Mouse (Mus musculus) c-Kit-negative CD71-positive TER-119-positive erythroid progenitor cells, embryonic 14.5 days (primary cell): ENCODE measurements at regions not wholly inside any gene's neighbourhood (a gene's known extent, or its start where the extent isn't known, plus 50 kb on each side); places are given as distances from the start of the nearest gene placed in this dataset.
A peak's percentile ranks its signal among the peaks of the same experiment; 100 is the strongest.
"Not testable (repeated sequence)": the region's sequence is repeated elsewhere in the genome, so short reads cannot be mapped to it uniquely, and the experiment has no call there.

Experiments used
- DNase-seq: peaks from one replicate; pipeline ENCODE4 v3.0.0-alpha.2; 2013; ENCODE audit warnings: low read depth, low spot score

- DNase-seq, result no peak
These were observed 64.5 kb upstream of the Nap1l2 start for GRCm38 (mm10) chrX:103250961-103251360.

DNA sequence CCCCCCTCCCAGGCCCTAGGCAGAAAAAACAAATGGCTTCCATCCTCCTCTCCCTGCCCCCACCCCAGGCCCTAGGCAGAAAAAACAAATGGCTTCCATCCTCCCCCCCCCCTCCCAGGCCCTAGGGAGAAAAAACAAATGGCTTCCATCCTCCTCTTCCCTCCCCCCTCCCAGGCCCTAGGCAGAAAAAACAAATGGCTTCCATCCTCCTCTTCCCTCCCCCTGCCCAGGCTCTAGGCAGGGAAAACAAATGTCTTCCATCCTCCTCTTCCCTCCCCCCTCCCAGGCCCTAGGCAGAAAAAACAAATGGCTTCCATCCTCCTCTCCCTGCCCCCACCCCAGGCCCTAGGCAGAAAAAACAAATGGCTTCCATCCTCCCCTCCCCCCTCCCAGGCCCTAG, 65.0 kb upstream of the Nap1l2 start:
- not testable (repeated sequence) for DNase-seq

GRCm38 (mm10) chrX:103252056-103252850, 65.8 kb upstream of the Nap1l2 start:
- DNase-seq, result not testable (repeated sequence)

DNA sequence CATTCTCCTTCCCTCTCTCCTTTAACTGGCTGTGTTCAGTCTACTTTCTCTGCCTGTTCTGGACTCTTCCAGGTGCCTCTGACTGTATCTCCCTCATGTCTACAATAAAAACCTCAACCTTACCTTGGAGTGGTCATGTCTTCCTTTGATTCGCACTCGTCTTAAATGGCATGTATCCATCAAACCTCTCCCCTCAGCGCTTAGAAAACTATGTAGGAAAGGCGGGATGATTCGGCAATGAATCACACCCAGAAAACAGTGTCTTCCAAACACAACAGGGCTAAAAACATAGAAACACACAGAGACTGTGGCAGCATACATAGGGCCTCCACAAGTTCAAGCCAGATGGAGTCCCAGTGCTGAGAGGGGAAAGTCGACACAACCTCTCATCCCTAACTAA, 66.4 kb upstream of the Nap1l2 start:
- no peak for DNase-seq

DNA sequence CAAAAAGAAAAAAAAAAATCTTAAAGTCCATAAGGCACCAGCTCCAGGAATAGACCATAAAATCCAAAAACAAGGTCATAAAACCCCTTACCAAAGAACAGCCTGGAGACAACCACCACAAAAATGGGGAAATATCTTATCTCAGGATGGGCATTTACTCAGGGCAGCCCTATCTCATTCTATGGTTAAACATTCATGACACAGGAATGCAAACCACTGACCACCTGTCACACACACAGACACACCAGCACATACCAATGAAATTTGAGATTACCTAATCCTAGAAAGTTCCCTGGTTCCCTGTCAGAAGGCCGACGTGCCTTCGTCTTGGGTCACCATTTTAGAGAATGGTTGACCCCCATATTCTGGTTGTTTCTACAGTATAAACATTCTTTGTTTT, 66.3 kb upstream of the Cdx4 start:
- no peak for DNase-seq

GRCm38 (mm10) chrX:103259882-103260281, 61.3 kb upstream of the Cdx4 start:
- peak; percentile 21 for DNase-seq
